Mouse (Mus musculus) forebrain, embryonic 16.5 days (tissue): Measurements from ENCODE around the gene Etl4. TPM values are rescaled to one million over a fixed set of nuclear protein-coding genes. Genes with fewer than 3 reads are reported as not detected.
A peak's percentile ranks its signal among the peaks of the same experiment; 100 is the strongest.

Source experiments
- ATAC-seq: fragments of 200-750 bp; cut with Nextera tagmentation; 2 replicates; pipeline ENCODE4 v1.8.0; 2017; ENCODE audit warnings: mild to moderate bottlenecking, moderate library complexity
- H3K27ac ChIP-seq: fragments of 300-500 bp; sonication (generic); 2 replicates; pipeline ENCODE4 v1.5.1; 2014; ENCODE audit warnings: low read length, control low read depth
- H3K27me3 ChIP-seq: fragments of 300-500 bp; sonication (generic); replicated peaks from 2 replicates; pipeline ENCODE4 v1.6.1; 2014; ENCODE audit warnings: low read length; ENCODE audit not compliant: control insufficient read depth, insufficient read depth
- H3K36me3 ChIP-seq: fragments of 300-500 bp; sonication (generic); 2 replicates; pipeline ENCODE4 v1.6.1; 2014; ENCODE audit not compliant: control insufficient read depth, insufficient read depth
- H3K4me1 ChIP-seq: fragments of 300-500 bp; sonication (generic); replicated peaks from 2 replicates; pipeline ENCODE4 v1.6.1; 2014; ENCODE audit warnings: low read length; ENCODE audit not compliant: control insufficient read depth, insufficient read depth
- H3K4me2 ChIP-seq: fragments of 300-500 bp; sonication (generic); 2 replicates; pipeline ENCODE4 v1.6.1; 2014; ENCODE audit warnings: mild to moderate bottlenecking, low read length, control low read depth
- H3K4me3 ChIP-seq: fragments of 300-500 bp; sonication (generic); replicated peaks from 2 replicates; pipeline ENCODE4 v1.5.1; 2014; ENCODE audit warnings: mild to moderate bottlenecking, low read length, control low read depth
- H3K9ac ChIP-seq: fragments of 300-500 bp; sonication (generic); replicated peaks from 2 replicates; pipeline ENCODE4 v1.6.1; 2014; ENCODE audit warnings: low read depth, low read length, control low read depth
- H3K9me3 ChIP-seq: fragments of 300-500 bp; sonication (generic); 2 replicates; pipeline ENCODE4 v1.6.1; 2016; ENCODE audit warnings: low read length; ENCODE audit not compliant: control insufficient read depth
- WGBS: fragments of 180-500 bp; shearing (Covaris S2); extraction: QIAGEN DNeasy Blood & Tissue Kit; methylation state at CpG from one replicate; pipeline ENCODE4 v1.1.7; 2014; 5-methylcytosine and 5-hydroxymethylcytosine counted together
- polyA plus RNA-seq: library from polyadenylated mRNA; unstranded; fragments of >200 nt; fragmentation: Nextera tagmentation; extraction: Ambion mirVana; gene quantifications from 2 replicates; pipeline ENCODE4 v1.2.1, GENCODE M21; 2015

The Etl4 gene
- polyA plus RNA-seq, 1 experiment from 2014 or later, result 16.5 TPM

GRCm38 (mm10) chr2:20722165-20722991 lies 812.8 kb downstream of the Etl4 start:
- Histone ChIP-seq H3K27ac (no peak overlapping the region), H3K9me3 (no peaks in the 10 kb centered on the region), H3K9ac (no peak overlapping the region), H3K36me3 (no peaks in the 10 kb centered on the region), H3K4me1 (peaks cover 10% of the 10 kb centered on the region), H3K4me3 (no peak overlapping the region), H3K4me2 (peak overlapping the region; percentile 8), H3K27me3 (no peaks in the 10 kb centered on the region)
- ATAC-seq, result peak; percentile 63
- WGBS, result 19% methylated on average over 15 of the region's 15 CpGs

- WGBS, result 44% methylated on average over 2 of the region's 2 CpGs
- Histone ChIP-seq H3K4me3 (no peak overlapping the region), H3K27me3 (no peaks in the 10 kb centered on the region), H3K4me1 (peaks cover 10% of the 10 kb centered on the region), H3K4me2 (no peak overlapping the region), H3K9me3 (no peaks in the 10 kb centered on the region), H3K36me3 (no peaks in the 10 kb centered on the region), H3K9ac (no peak overlapping the region), H3K27ac (no peak overlapping the region)
- ATAC-seq, result no peak
These were observed 814.6 kb downstream of the Etl4 start for GRCm38 (mm10) chr2:20723990-20724745.

DNA sequence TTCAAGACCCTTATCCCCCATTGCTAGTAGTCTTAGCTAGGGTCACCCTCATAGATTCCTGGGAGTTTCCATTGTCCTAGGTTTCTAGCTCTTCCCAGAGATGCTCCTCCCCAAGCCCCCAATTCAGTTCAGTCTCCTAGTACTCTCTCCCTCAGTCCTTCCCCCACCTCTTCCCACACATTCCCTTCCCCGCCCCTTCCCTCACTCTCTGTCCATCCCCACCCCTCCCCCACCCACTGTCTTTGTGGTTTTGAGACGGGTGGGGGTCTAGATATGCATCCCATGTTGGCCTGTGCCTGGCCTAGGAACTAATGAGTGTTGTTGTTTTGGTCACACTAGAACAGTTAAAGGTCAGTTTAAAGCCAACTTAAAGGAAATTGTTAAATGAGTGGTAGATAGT lies 817.4 kb downstream of the Etl4 start:
- Histone ChIP-seq H3K4me2 (no peak overlapping the region), H3K27ac (no peak overlapping the region), H3K4me3 (no peak overlapping the region), H3K9me3 (no peaks in the 10 kb centered on the region), H3K4me1 (peaks cover 8% of the 10 kb centered on the region), H3K36me3 (no peaks in the 10 kb centered on the region), H3K27me3 (no peaks in the 10 kb centered on the region), H3K9ac (no peak overlapping the region)
- ATAC-seq, result no peak
- 79% methylated on average over 2 of the region's 2 CpGs for WGBS

DNA sequence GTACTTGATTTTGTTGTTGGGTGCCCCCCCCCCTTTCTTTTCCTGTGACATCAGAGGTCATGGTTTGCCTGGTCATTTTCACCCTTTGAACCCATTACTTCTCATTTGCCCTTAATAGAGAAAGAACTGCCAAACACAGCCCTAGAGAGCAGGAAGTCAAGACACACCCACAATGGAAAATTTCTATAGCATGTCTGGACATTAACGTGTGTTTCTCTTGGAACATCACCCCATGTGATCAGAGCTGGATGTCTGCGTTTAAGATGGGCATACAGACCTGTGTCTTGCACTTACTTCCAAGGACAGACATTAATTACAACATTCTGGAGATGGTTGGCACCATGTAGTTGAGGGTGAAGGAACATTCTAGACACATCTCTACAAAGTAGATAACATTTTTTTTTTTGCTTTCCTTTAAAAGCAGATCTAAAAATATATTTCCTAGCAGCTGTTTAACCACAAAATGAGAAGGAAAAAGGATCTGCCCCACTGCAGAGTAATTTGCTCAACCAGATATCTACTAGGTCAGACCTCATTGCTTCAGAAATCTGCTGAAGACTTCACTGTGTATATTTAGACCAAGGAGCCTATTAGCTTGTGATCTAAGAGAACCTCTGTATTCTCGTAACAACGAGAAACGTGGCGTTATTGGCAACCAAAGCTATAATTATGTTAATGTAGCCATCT lies 818.3 kb downstream of the Etl4 start:
- ATAC-seq, result no peak
- H3K4me1 ChIP-seq, result peaks cover under 1% of the 10 kb centered on the region; the same call in 1 of the 2 replicates
- no peaks in the 10 kb centered on the region for H3K36me3 ChIP-seq
- H3K9ac ChIP-seq, result no peak overlapping the region
- no peak overlapping the region for H3K27ac ChIP-seq
- H3K4me2 ChIP-seq, result no peak overlapping the region
- WGBS, result 78% methylated on average over 6 of the region's 6 CpGs
- no peaks in the 10 kb centered on the region for H3K27me3 ChIP-seq
- no peaks in the 10 kb centered on the region for H3K9me3 ChIP-seq
- no peak overlapping the region for H3K4me3 ChIP-seq

GRCm38 (mm10) chr2:20735444-20735843 lies 825.9 kb downstream of the Etl4 start:
- Histone ChIP-seq H3K4me2 (no peak overlapping the region), H3K9ac (no peak overlapping the region), H3K27me3 (no peaks in the 10 kb centered on the region), H3K9me3 (no peaks in the 10 kb centered on the region), H3K4me1 (peaks cover 4% of the 10 kb centered on the region; the same call in 1 of the 2 replicates), H3K36me3 (no peaks in the 10 kb centered on the region), H3K27ac (no peak overlapping the region), H3K4me3 (no peak overlapping the region)
- WGBS, result 35% methylated on average over 3 of the region's 3 CpGs
- ATAC-seq, result no peak

DNA sequence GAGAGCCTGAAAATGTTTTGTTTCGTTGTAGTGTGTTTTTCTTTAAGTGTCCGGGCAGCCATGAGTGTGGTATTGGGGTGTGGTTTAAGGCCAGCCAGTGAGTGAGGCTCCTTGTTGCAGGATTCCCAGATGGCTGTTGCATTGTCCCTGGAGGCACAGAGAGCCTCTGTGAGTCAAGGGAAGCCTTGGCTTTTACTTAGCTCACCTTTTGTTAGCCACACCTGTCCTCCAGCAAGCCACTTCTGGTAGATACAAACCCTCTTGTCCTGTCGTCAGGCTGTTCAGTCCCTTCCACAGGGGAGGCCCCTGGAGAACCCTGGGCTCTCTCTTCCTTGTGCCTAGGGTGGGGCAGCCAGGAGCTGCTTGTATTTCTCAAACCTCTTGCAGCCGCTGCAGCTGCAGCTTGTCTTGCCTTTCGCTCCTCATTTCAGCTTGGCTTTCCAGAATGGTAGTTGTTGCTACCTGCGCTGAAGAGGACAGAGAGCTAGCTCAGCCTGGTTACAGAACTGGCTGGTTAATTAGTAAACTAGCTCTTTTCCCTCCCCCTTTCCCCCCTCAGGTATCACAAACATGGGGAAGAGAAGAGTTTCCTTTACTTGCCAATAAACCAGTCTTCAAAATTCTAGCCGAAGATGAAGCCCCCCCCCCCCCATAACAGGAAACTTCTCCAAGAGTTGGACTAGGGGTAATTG lies 826.9 kb downstream of the Etl4 start:
- Histone ChIP-seq H3K4me3 (no peak overlapping the region), H3K4me1 (peaks cover 4% of the 10 kb centered on the region; the same call in 1 of the 2 replicates), H3K27me3 (no peaks in the 10 kb centered on the region), H3K9ac (no peak overlapping the region), H3K9me3 (no peaks in the 10 kb centered on the region), H3K4me2 (no peak overlapping the region), H3K36me3 (no peaks in the 10 kb centered on the region), H3K27ac (no peak overlapping the region)
- 82% methylated on average over 7 of the region's 7 CpGs for WGBS
- no peak for ATAC-seq

DNA sequence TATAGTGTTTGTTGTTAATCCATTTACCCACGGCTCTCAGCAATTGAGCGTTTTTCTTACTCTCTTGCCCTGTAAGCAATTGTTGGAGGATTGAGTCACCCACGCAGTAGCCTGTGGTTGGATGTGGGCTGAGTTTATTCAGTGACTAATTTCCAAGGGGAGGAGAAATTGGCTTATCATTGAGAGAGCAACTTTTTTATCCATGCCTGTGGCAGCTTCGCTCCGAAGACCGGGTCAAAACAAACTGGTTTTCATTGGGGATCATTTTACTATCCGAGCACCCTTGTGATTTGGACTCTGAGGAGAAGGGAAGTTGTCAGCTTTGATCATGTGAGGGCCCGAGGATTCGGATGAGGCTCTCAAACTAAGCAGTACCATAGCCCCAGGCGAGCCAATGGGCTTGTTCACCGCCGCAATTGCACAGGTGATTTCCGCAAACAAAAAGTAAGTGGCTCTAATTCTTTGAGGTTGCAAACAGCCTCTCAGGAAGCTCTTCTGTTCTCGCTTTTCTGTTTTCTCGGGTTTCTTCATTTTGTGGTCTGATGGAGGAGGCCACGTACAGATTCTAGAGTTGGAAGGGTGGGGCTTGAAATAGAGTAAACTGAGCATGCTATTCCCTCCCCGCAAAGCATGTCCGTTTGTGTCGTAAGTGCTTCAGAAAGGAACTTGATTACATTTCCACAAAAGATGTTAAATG lies 827.7 kb downstream of the Etl4 start:
- Histone ChIP-seq H3K27me3 (no peaks in the 10 kb centered on the region), H3K36me3 (no peaks in the 10 kb centered on the region), H3K4me3 (no peak overlapping the region), H3K27ac (no peak overlapping the region), H3K4me2 (no peak overlapping the region), H3K9me3 (no peaks in the 10 kb centered on the region), H3K4me1 (peaks cover 4% of the 10 kb centered on the region; the same call in 1 of the 2 replicates), H3K9ac (no peak overlapping the region)
- WGBS, result 83% methylated on average over 19 of the region's 19 CpGs
- ATAC-seq, result no peak

DNA sequence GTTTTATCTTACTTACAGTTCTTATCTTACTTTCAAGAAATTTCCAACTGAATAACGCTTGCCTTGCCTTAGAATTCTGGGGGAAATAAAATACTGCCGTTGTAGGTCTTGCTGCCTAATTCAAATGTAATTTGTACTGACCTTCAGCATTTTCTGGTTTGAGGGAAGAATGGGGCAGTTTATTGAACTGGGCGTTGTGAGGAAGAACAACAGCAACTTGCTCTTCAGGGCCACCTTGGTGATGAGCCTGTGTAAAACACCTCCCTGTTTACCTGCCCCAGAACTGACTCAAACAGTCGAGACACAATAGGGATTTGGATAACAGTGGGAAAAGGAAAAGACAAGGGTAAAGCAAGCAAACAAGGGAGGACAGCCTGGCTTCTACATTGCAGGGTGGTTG lies 828.3 kb downstream of the Etl4 start:
- 71% methylated on average over 4 of the region's 4 CpGs for WGBS
- Histone ChIP-seq H3K27me3 (no peaks in the 10 kb centered on the region), H3K4me2 (no peak overlapping the region), H3K27ac (no peak overlapping the region), H3K36me3 (no peaks in the 10 kb centered on the region), H3K9me3 (no peaks in the 10 kb centered on the region), H3K4me1 (peaks cover 4% of the 10 kb centered on the region; the same call in 1 of the 2 replicates), H3K9ac (no peak overlapping the region), H3K4me3 (no peak overlapping the region)
- no peak for ATAC-seq
